Mouse (Mus musculus) limb, embryonic 11.5 days (tissue): Measurements from ENCODE around the gene Klk1b3. TPM values are rescaled to one million over a fixed set of nuclear protein-coding genes. Genes with fewer than 3 reads are reported as not detected.
"Not testable (repeated sequence)": the region's sequence is repeated elsewhere in the genome, so short reads cannot be mapped to it uniquely, and the experiment has no call there.

Experiments
- ATAC-seq: fragments of 200-750 bp; cut with Nextera tagmentation; 2 replicates; pipeline ENCODE4 v1.8.0; 2017; ENCODE audit warnings: low read depth; ENCODE audit not compliant: insufficient number of reproducible peaks, low FRiP score, low TSS enrichment
- DNase-seq: peaks from one replicate; pipeline ENCODE4 v3.0.0-alpha.2; 2015; ENCODE audit warnings: low spot score
- H3K27ac ChIP-seq: fragments of 300-500 bp; sonication (generic); replicated peaks from 2 replicates; pipeline ENCODE4 v1.5.1; 2014; ENCODE audit warnings: low read depth, mild to moderate bottlenecking, low read length
- H3K27me3 ChIP-seq: fragments of 300-500 bp; sonication (generic); 2 replicates; pipeline ENCODE4 v1.6.1; 2014; ENCODE audit warnings: mild to moderate bottlenecking, low read length, mixed read lengths; ENCODE audit not compliant: control insufficient read depth, insufficient read depth
- H3K36me3 ChIP-seq: fragments of 300-500 bp; sonication (generic); 2 replicates; pipeline ENCODE4 v1.6.1; 2014; ENCODE audit warnings: mild to moderate bottlenecking, low read length, moderate library complexity, mixed read lengths; ENCODE audit not compliant: control insufficient read depth, insufficient read depth
- H3K4me1 ChIP-seq: fragments of 300-500 bp; sonication (generic); 2 replicates; pipeline ENCODE4 v1.6.1; 2014; ENCODE audit warnings: low read length, mixed read lengths; ENCODE audit not compliant: control insufficient read depth, insufficient read depth
- H3K4me2 ChIP-seq: fragments of 300-500 bp; sonication (generic); 2 replicates; pipeline ENCODE4 v1.6.1; 2014; ENCODE audit warnings: low read depth, mild to moderate bottlenecking, moderate library complexity; ENCODE audit not compliant: severe bottlenecking
- H3K4me3 ChIP-seq: fragments of 300-500 bp; sonication (generic); 2 replicates; pipeline ENCODE4 v1.5.1; 2014; ENCODE audit warnings: low read depth, low read length
- H3K9ac ChIP-seq: fragments of 300-500 bp; sonication (generic); 2 replicates; pipeline ENCODE4 v1.6.1; 2014; ENCODE audit warnings: mild to moderate bottlenecking, low read length
- H3K9me3 ChIP-seq: fragments of 300-500 bp; sonication (generic); 2 replicates; pipeline ENCODE4 v1.6.1; 2016; ENCODE audit warnings: low read length; ENCODE audit not compliant: control insufficient read depth
- WGBS: fragments of 180-500 bp; shearing (Covaris S2); extraction: QIAGEN DNeasy Blood & Tissue Kit; methylation state at CpG from one replicate; pipeline ENCODE4 v1.1.7; 2014; 5-methylcytosine and 5-hydroxymethylcytosine counted together
- polyA plus RNA-seq: library from polyadenylated mRNA; unstranded; fragments of >200 nt; fragmentation: Nextera tagmentation; extraction: Ambion mirVana; gene quantifications from 2 replicates; pipeline ENCODE4 v1.2.1, GENCODE M21; 2014

Gene Klk1b3
- polyA plus RNA-seq: not detected in 2 replicates

- WGBS: 59% methylated on average over 3 of the region's 3 CpGs
- Histone ChIP-seq H3K9me3 (no peaks in the 10 kb centered on the region), H3K4me3 (no peak within 1 kb of the TSS), H3K36me3 (no peaks in the 10 kb centered on the region), H3K27ac (no peak within 1 kb of the TSS), H3K4me1 (no peaks in the 10 kb centered on the region), H3K4me2 (no peak within 1 kb of the TSS), H3K9ac (no peak within 1 kb of the TSS), H3K27me3 (no peaks in the 10 kb centered on the region)
- ATAC-seq: no peak
- no peak for DNase-seq
These were observed at the start of gene Klk1b3 for GRCm38 (mm10) chr7:44197891-44198290. Gene Klk1b3, plus strand, starts transcription at chr7:44198191.

- WGBS: 84% methylated on average over 9 of the region's 9 CpGs
- Histone ChIP-seq H3K4me2 (no peak overlapping the region), H3K9me3 (no peaks in the 10 kb centered on the region), H3K27ac (no peak overlapping the region), H3K36me3 (no peaks in the 10 kb centered on the region), H3K9ac (no peak overlapping the region), H3K4me1 (no peaks in the 10 kb centered on the region), H3K4me3 (no peak overlapping the region), H3K27me3 (no peaks in the 10 kb centered on the region)
- ATAC-seq: no peak
- DNase-seq: no peak
These were observed 18.5 kb upstream of the Klk1b3 start for GRCm38 (mm10) chr7:44179299-44180045.

DNA sequence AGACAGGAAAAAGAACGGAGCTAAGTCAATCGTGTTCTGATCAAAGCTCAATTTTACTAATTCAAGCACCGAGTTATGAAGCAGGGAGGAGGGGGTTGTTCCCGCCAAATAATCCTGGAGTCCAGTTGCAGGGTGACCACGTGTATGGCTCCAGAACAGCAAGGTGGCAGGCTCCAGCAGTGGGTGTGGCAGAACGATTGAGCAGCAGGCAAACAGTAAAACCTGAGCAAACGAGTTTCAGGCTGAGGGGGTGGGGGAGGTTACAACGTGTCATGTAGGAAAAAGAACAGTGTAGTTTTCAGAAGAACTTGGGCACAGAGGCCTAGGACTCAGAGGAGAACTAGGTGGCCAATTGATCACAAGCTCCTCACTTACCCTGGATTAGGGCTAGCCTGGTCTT, 11.5 kb upstream of the Klk1b3 start:
- WGBS: 65% methylated on average over 8 of the region's 8 CpGs
- not testable (repeated sequence) for ATAC-seq

DNA sequence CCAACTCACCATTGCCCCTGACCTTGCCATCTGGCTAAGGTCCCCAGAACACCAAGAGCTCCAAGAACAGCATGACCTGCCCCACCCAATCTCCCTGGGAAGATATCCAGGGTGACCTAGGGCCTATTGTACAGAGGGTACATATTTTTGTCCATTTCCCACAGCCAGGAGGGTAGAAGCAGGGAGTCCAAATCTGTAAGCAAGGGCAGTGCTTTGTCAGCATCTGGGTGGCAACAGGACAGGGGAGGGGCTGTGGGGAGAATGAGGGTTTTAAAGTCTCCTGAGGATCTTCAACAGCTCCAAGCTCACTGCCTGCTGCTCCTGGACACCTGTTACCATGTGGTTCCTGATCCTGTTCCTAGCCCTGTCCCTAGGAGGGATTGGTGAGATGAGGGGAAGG, 10.1 kb upstream of the Klk1b3 start, which contains the start of gene Klk1b24:
TSS of gene Klk1b24 (plus strand) at position 301 of the 400 bp plus-strand sequence.
- not testable (repeated sequence) for H3K9ac ChIP-seq, H3K4me2 ChIP-seq, H3K4me1 ChIP-seq, H3K4me3 ChIP-seq, H3K27me3 ChIP-seq, DNase-seq, H3K36me3 ChIP-seq, H3K9me3 ChIP-seq, ATAC-seq, H3K27ac ChIP-seq

More for the DNA sequence above, 11.5 kb upstream of the Klk1b3 start:
- not testable (repeated sequence) for H3K4me3 ChIP-seq, H3K4me1 ChIP-seq, H3K4me2 ChIP-seq, H3K27ac ChIP-seq, H3K27me3 ChIP-seq, H3K9ac ChIP-seq, H3K36me3 ChIP-seq, DNase-seq, H3K9me3 ChIP-seq

GRCm38 (mm10) chr7:44193466-44193865, 4.5 kb upstream of the Klk1b3 start:
- not testable (repeated sequence) for H3K36me3 ChIP-seq, H3K9ac ChIP-seq, H3K27ac ChIP-seq, DNase-seq, H3K4me2 ChIP-seq, H3K4me1 ChIP-seq, H3K27me3 ChIP-seq, H3K4me3 ChIP-seq, ATAC-seq, H3K9me3 ChIP-seq
- WGBS: 64% methylated on average over 1 of the region's 1 CpGs

GRCm38 (mm10) chr7:44207135-44207534, 9.1 kb downstream of the Klk1b3 start, which contains the start of gene Klk1b4:
Gene Klk1b4, plus strand, starts transcription at chr7:44207435.
- not testable (repeated sequence) for H3K9ac ChIP-seq, H3K36me3 ChIP-seq, DNase-seq, H3K4me2 ChIP-seq, H3K9me3 ChIP-seq, ATAC-seq, H3K4me1 ChIP-seq, H3K4me3 ChIP-seq, H3K27me3 ChIP-seq, H3K27ac ChIP-seq
- 51% methylated on average over 3 of the region's 3 CpGs for WGBS

DNA sequence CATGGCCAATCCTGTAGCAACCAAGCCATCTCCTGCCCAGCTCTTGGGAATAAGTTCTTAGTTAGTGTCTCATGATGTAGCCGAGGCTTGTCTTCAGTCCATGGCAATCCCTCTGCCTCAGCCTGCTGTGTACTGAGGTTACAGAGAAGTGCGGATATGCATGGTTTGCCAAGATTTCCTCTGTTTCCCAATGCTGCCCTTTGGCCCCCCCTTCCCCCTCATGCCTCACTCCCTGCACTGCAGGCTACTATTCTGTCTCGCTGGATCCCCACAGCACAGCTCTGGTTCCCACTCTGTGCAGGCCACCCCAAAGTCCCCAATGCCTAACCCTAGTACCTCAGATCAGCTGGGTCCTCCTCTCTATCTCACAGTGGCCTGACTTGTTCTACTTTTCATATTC, 10.3 kb downstream of the Klk1b3 start:
- H3K27me3 ChIP-seq: no peaks in the 10 kb centered on the region
- DNase-seq: no peak
- 76% methylated on average over 3 of the region's 3 CpGs for WGBS

DNA sequence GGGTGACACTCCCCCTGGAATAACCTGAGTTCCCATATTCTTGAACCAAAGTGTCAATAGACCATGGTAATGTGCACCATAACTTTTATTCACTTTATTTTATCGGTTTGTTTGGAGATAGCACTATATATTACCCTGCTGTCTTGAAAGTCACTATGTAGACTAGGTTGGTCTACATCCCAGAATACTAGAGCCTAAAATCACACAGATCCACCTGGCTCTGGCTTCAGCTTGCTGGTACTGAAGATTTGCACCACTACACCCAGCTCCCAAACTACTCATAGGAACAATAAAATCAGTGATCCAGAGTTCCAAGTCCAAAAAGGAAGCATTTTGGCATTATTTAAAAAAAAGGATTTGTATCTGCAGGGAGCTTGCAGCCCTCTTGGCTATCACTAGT, 17.7 kb downstream of the Klk1b3 start, which contains the start of gene Klk1b5:
TSS of gene Klk1b5 (plus strand) at position 301 of the 400 bp plus-strand sequence.
- ATAC-seq (no peak), DNase-seq (no peak)
- no peak within 1 kb of the TSS for H3K4me2 ChIP-seq
- H3K9ac ChIP-seq: no peak within 1 kb of the TSS
- 76% methylated on average over 1 of the region's 1 CpGs for WGBS
- H3K4me1 ChIP-seq: no peaks in the 10 kb centered on the region
- no peaks in the 10 kb centered on the region for H3K27me3 ChIP-seq
- no peaks in the 10 kb centered on the region for H3K36me3 ChIP-seq
- H3K27ac ChIP-seq: no peak within 1 kb of the TSS
- H3K9me3 ChIP-seq: no peaks in the 10 kb centered on the region
- H3K4me3 ChIP-seq: no peak within 1 kb of the TSS

More for the DNA sequence above, 10.3 kb downstream of the Klk1b3 start:
- no peaks in the 10 kb centered on the region for H3K9me3 ChIP-seq
- H3K4me3 ChIP-seq: no peak overlapping the region
- ATAC-seq: no peak
- no peaks in the 10 kb centered on the region for H3K4me1 ChIP-seq
- no peak overlapping the region for H3K27ac ChIP-seq
- H3K36me3 ChIP-seq: no peaks in the 10 kb centered on the region
- no peak overlapping the region for H3K4me2 ChIP-seq
- H3K9ac ChIP-seq: no peak overlapping the region
